21 mouse cellular contexts compared by ENCODE assay signal in the genomic region with DNA sequence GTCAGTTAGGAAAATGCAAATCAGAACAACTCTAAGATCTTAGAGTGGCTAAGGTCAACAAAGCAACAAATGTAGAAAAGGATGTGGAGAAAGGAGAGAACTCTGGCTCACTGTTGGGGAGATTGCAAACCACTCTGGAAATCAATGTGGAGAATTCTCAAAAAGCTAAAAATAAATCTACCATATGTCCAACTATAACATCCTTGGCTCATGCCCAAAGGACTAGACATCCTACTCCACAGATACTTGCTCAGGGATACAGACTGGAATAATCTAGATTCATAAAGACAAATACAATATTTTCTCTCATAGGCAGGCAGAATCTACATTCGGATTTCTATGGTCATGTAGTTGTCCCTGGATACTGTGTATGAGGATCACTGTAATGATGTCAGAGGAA.
"Had no signal": no experiment of that assay in that cellular context is flagged by ENCODE, and none has a peak within 500 bp of the region (broad histone marks: within the 10 kb centered on the region; RNA-seq: fewer than 3 reads in every experiment).

No protein-coding gene starts in this region.

- H3K4me2 ChIP-seq: limb, embryonic 12.5 days; limb, embryonic 15.5 days; liver, embryonic 11.5 days; lung, embryonic 14.5 days; midbrain, embryonic 12.5 days; midbrain, embryonic 15.5 days; neural tube, embryonic 12.5 days; neural tube, embryonic 15.5 days had no signal

- H3K36me3 ChIP-seq: limb, embryonic 12.5 days; limb, embryonic 15.5 days; midbrain, embryonic 12.5 days; midbrain, embryonic 15.5 days; neural tube, embryonic 12.5 days; neural tube, embryonic 15.5 days had no signal

- H3K27me3 ChIP-seq: limb, embryonic 15.5 days; midbrain, embryonic 12.5 days; midbrain, embryonic 15.5 days; neural tube, embryonic 12.5 days; neural tube, embryonic 15.5 days had no signal

- DNase-seq: kidney, adult 2 months; kidney, postnatal 25 days; left cerebral cortex, postnatal 4 days; liver, postnatal 0 days; lung, embryonic 14.5 days; right cerebral cortex, adult 18-20 months; right cerebral cortex, postnatal 25 days; thymus, adult 2 months; thymus, postnatal 14 days had no signal

- H3K4me3 ChIP-seq: limb, embryonic 12.5 days; limb, embryonic 15.5 days; midbrain, embryonic 12.5 days; midbrain, embryonic 15.5 days; neural tube, embryonic 12.5 days; neural tube, embryonic 15.5 days had no signal

- H3K27ac ChIP-seq: kidney, postnatal 0 days; limb, embryonic 12.5 days; limb, embryonic 15.5 days; liver, embryonic 14.5 days; macrophage; midbrain, embryonic 12.5 days; midbrain, embryonic 15.5 days; neural tube, embryonic 12.5 days; neural tube, embryonic 15.5 days had no signal

- H3K9me3 ChIP-seq: limb, embryonic 12.5 days; limb, embryonic 15.5 days; midbrain, embryonic 12.5 days; midbrain, embryonic 15.5 days; neural tube, embryonic 12.5 days; neural tube, embryonic 15.5 days had no signal

- ATAC-seq: intestine, postnatal 0 days; liver, postnatal 0 days; lung, postnatal 0 days; midbrain, embryonic 15.5 days had no signal

- H3K9ac ChIP-seq: limb, embryonic 12.5 days; limb, embryonic 15.5 days; liver, embryonic 14.5 days; liver, postnatal 0 days; lung, embryonic 14.5 days; midbrain, embryonic 12.5 days; midbrain, embryonic 15.5 days; neural tube, embryonic 12.5 days; neural tube, embryonic 15.5 days had no signal
